Mouse (Mus musculus): ENCODE measurements around the gene Pou2af1.

Pou2af1 gene

GRCm38 (mm10) chr9:51273581-51274154, 60.2 kb downstream of the Pou2af1 start:
- TF ChIP-seq GATA4 (IDR thresholded peaks at IDR 0.05; ENCODE audit: insufficient replicate concordance, low read length), result no peak

GRCm38 (mm10) chr9:51274678-51275077, 61.2 kb downstream of the Pou2af1 start:
- TF ChIP-seq GATA4 (IDR thresholded peaks at IDR 0.05; ENCODE audit: insufficient replicate concordance, low read length), result no peak

GRCm38 (mm10) chr9:51277834-51278498, 64.5 kb downstream of the Pou2af1 start:
- no peak for TF ChIP-seq GATA4 (IDR thresholded peaks at IDR 0.05; ENCODE audit: insufficient replicate concordance, low read length)

- no peak for TF ChIP-seq GATA4 (IDR thresholded peaks at IDR 0.05; ENCODE audit: insufficient replicate concordance, low read length)
Measured at GRCm38 (mm10) chr9:51278500-51279381, 65.2 kb downstream of the Pou2af1 start, which contains the start of gene Colca2. TSS of gene Colca2 (minus strand) at chr9:51278569.

- TF ChIP-seq GATA4 (IDR thresholded peaks at IDR 0.05; ENCODE audit: insufficient replicate concordance, low read length), result no peak
Measured at GRCm38 (mm10) chr9:51286079-51286478, 72.6 kb downstream of the Pou2af1 start.

All from liver, adult (tissue).